Mouse (Mus musculus): ENCODE data around the gene Rora. TPM values are rescaled to one million over a fixed set of nuclear protein-coding genes. Genes with fewer than 3 reads are reported as not detected.

Gene Rora
- polyA plus RNA-seq, 1 experiment = 4.5 TPM

- Histone ChIP-seq H3K27ac (ENCODE audit: insufficient read depth, low read depth, low read length) (no peak overlapping the region), H3K27me3 (ENCODE audit: control insufficient read depth, insufficient read depth, low read length) (no peaks in the 10 kb centered on the region), H3K36me3 (ENCODE audit: control insufficient read depth, insufficient read depth, low read length) (no peaks in the 10 kb centered on the region), H3K4me3 (ENCODE audit: low read depth, low read length) (no peak overlapping the region), H3K4me1 (ENCODE audit: control insufficient read depth, insufficient read depth, insufficient read length, low read length) (no peaks in the 10 kb centered on the region)
- TF ChIP-seq CTCF (IDR thresholded peaks at IDR 0.05; ENCODE audit: extremely low read depth, insufficient read length, insufficient replicate concordance, low read depth, low read length) (no peak), POLR2A (IDR thresholded peaks at IDR 0.05; ENCODE audit: low read depth, low read length) (no peak)
- 85% methylated on average over 7 of the region's 7 CpGs for WGBS
Measured at GRCm38 (mm10) chr9:69013186-69013715, 359.7 kb downstream of the Rora start.

DNA sequence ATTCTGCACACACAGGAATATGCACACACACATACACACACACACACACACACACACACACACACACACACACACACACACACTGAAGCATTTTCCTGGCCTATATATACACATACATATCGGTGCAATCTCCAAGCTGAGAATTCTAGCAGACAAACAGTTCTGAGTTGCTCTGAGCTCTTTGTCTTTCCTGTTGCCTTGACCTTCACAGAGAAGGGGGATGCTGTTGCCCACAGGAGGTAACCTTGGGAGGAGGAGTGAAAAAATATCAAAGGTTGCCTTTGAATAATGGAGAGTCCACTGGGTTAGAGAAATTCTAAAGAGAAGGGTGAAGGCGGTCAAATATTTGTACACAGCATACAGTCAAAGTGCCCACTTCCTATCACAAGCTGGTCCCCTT lies 360.6 kb downstream of the Rora start:
- H3K36me3 ChIP-seq (ENCODE audit: control insufficient read depth, insufficient read depth, low read length) = no peaks in the 10 kb centered on the region
- 94% methylated on average over 2 of the region's 2 CpGs for WGBS
- H3K4me3 ChIP-seq (ENCODE audit: low read depth, low read length) = no peak overlapping the region
- H3K4me1 ChIP-seq (ENCODE audit: control insufficient read depth, insufficient read depth, insufficient read length, low read length) = no peaks in the 10 kb centered on the region
- TF ChIP-seq POLR2A (IDR thresholded peaks at IDR 0.05; ENCODE audit: low read depth, low read length) (no peak), CTCF (IDR thresholded peaks at IDR 0.05; ENCODE audit: extremely low read depth, insufficient read length, insufficient replicate concordance, low read depth, low read length) (no peak)
- H3K27ac ChIP-seq (ENCODE audit: insufficient read depth, low read depth, low read length) = no peak overlapping the region
- H3K27me3 ChIP-seq (ENCODE audit: control insufficient read depth, insufficient read depth, low read length) = no peaks in the 10 kb centered on the region

DNA sequence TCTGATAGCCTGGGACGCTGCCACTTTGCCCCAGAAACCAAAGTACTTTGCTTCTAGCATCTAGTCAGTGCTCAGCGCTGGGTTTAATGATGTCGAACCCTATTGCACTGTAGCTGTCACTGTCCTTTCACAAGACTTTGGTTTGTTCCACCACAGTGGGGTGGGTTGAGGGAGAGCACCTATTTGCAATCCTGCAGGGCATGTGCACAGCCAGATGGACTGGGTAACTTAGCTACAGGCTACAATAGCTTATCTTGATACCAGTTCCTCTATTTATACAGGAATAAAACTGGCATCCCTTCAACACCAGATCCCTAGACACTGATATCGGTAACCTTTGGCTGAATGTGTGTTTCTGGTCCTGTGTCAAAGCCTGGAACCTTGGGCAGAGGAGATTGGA lies 366.8 kb downstream of the Rora start:
- no peak for TF ChIP-seq POLR2A (IDR thresholded peaks at IDR 0.05; ENCODE audit: low read depth, low read length)
- TF ChIP-seq CTCF (IDR thresholded peaks at IDR 0.05; ENCODE audit: extremely low read depth, insufficient read length, insufficient replicate concordance, low read depth, low read length) = no peak
- WGBS = 82% methylated on average over 4 of the region's 4 CpGs
- no peaks in the 10 kb centered on the region for H3K4me1 ChIP-seq (ENCODE audit: control insufficient read depth, insufficient read depth, insufficient read length, low read length)
- H3K4me3 ChIP-seq (ENCODE audit: low read depth, low read length) = no peak overlapping the region
- H3K36me3 ChIP-seq (ENCODE audit: control insufficient read depth, insufficient read depth, low read length) = no peaks in the 10 kb centered on the region
- H3K27me3 ChIP-seq (ENCODE audit: control insufficient read depth, insufficient read depth, low read length) = no peaks in the 10 kb centered on the region
- no peak overlapping the region for H3K27ac ChIP-seq (ENCODE audit: insufficient read depth, low read depth, low read length)

DNA sequence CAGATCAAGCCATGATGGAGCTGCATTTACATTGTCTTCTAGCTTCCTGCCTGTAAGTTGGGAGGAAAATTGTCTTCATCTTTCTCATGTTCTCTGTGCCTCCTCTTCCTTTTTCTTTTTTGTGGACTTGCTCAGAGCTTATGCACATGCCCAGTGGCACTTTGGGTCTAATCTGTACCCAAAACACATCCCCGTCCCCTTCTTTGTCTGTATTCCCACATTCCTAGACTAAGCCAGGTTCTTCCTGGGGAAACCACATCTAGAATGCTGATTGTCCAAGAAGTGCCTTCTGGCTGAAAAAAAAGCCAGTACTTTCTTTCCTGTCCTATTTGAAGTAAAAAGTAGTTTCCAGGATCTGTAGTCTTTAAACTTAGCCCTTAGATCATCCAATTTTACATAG lies 367.9 kb downstream of the Rora start:
- WGBS = 89% methylated on average over 1 of the region's 1 CpGs
- no peaks in the 10 kb centered on the region for H3K27me3 ChIP-seq (ENCODE audit: control insufficient read depth, insufficient read depth, low read length)
- H3K36me3 ChIP-seq (ENCODE audit: control insufficient read depth, insufficient read depth, low read length) = no peaks in the 10 kb centered on the region
- TF ChIP-seq POLR2A (IDR thresholded peaks at IDR 0.05; ENCODE audit: low read depth, low read length) (no peak), CTCF (IDR thresholded peaks at IDR 0.05; ENCODE audit: extremely low read depth, insufficient read length, insufficient replicate concordance, low read depth, low read length) (no peak)
- no peak overlapping the region for H3K27ac ChIP-seq (ENCODE audit: insufficient read depth, low read depth, low read length)
- no peak overlapping the region for H3K4me3 ChIP-seq (ENCODE audit: low read depth, low read length)
- no peaks in the 10 kb centered on the region for H3K4me1 ChIP-seq (ENCODE audit: control insufficient read depth, insufficient read depth, insufficient read length, low read length)

- Histone ChIP-seq H3K4me1 (ENCODE audit: control insufficient read depth, insufficient read depth, insufficient read length, low read length) (no peaks in the 10 kb centered on the region), H3K27me3 (ENCODE audit: control insufficient read depth, insufficient read depth, low read length) (no peaks in the 10 kb centered on the region), H3K36me3 (ENCODE audit: control insufficient read depth, insufficient read depth, low read length) (no peaks in the 10 kb centered on the region), H3K27ac (ENCODE audit: insufficient read depth, low read depth, low read length) (no peak overlapping the region), H3K4me3 (ENCODE audit: low read depth, low read length) (no peak overlapping the region)
- WGBS = 76% methylated on average over 3 of the region's 3 CpGs
- no peak for TF ChIP-seq POLR2A (IDR thresholded peaks at IDR 0.05; ENCODE audit: low read depth, low read length)
- TF ChIP-seq CTCF (IDR thresholded peaks at IDR 0.05; ENCODE audit: extremely low read depth, insufficient read length, insufficient replicate concordance, low read depth, low read length) = no peak
Measured at GRCm38 (mm10) chr9:69023314-69023713, 369.7 kb downstream of the Rora start.

DNA sequence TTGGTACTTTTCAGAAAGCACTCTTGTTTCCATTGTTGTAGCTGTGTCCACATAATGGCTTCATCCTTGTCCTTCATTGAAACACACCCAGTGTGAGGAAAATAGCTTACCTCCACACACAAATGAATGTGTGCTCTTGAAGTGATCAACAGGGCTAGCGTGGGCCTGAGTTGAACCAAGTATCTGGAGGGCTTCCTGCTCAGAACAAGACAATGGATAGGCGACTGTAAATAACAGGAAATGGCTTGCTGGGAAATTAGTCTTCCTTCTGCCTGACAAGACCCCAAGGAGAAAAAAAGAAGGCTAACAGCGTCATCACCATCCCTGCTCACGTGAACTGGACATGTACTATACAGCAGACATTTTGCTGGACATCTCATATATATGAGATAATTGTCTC lies 374.6 kb downstream of the Rora start:
- Histone ChIP-seq H3K27me3 (ENCODE audit: control insufficient read depth, insufficient read depth, low read length) (no peaks in the 10 kb centered on the region), H3K36me3 (ENCODE audit: control insufficient read depth, insufficient read depth, low read length) (no peaks in the 10 kb centered on the region), H3K4me3 (ENCODE audit: low read depth, low read length) (no peak overlapping the region), H3K27ac (ENCODE audit: insufficient read depth, low read depth, low read length) (no peak overlapping the region), H3K4me1 (ENCODE audit: control insufficient read depth, insufficient read depth, insufficient read length, low read length) (no peaks in the 10 kb centered on the region)
- TF ChIP-seq POLR2A (IDR thresholded peaks at IDR 0.05; ENCODE audit: low read depth, low read length) (no peak), CTCF (IDR thresholded peaks at IDR 0.05; ENCODE audit: extremely low read depth, insufficient read length, insufficient replicate concordance, low read depth, low read length) (no peak)
- WGBS = 82% methylated on average over 4 of the region's 4 CpGs

DNA sequence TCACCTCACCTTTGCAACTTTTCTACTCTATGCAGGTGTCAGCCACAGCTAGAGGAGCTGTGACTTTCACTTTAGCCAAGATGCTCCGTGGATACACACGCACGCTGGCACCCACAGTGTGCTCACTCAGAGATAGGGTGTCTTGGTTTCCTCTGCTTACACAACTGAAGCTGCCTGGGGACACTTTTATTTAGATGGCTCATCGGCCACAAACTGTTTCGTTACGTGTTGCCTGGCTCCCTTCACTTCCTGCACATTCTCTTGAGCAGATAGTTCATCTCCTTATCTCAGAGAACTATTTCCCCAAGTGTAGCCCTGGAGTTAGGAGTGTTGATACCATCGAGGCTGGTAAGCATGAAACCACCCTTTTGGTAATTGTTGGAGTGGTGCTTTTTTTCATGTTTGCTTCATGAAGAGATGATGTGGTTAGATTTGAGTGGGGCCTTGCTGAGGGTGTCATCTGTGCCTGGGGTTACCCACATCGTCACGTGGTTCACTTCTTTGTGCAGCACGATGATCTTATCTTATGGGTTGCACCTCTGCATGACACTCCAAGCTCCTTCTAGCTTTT lies 380.8 kb downstream of the Rora start:
- no peaks in the 10 kb centered on the region for H3K36me3 ChIP-seq (ENCODE audit: control insufficient read depth, insufficient read depth, low read length)
- no peaks in the 10 kb centered on the region for H3K27me3 ChIP-seq (ENCODE audit: control insufficient read depth, insufficient read depth, low read length)
- no peak overlapping the region for H3K4me3 ChIP-seq (ENCODE audit: low read depth, low read length)
- 71% methylated on average over 10 of the region's 10 CpGs for WGBS
- no peaks in the 10 kb centered on the region for H3K4me1 ChIP-seq (ENCODE audit: control insufficient read depth, insufficient read depth, insufficient read length, low read length)
- TF ChIP-seq CTCF (IDR thresholded peaks at IDR 0.05; ENCODE audit: extremely low read depth, insufficient read length, insufficient replicate concordance, low read depth, low read length) (no peak), POLR2A (IDR thresholded peaks at IDR 0.05; ENCODE audit: low read depth, low read length) (no peak)
- H3K27ac ChIP-seq (ENCODE audit: insufficient read depth, low read depth, low read length) = 0 out of 2 replicates have a peak overlapping the region, but pooled peaks have one; percentile 15
